Mouse (Mus musculus) brain, embryonic 18.5 days (tissue): ENCODE measurements at regions not wholly inside any gene's neighbourhood (a gene's known extent, or its start where the extent isn't known, plus 50 kb on each side); places are given as distances from the start of the nearest gene placed in this dataset.
A peak's percentile ranks its signal among the peaks of the same experiment; 100 is the strongest.

Experiments
- DNase-seq: peaks from one replicate; pipeline ENCODE4 v3.0.0-alpha.2; 2012; ENCODE audit warnings: low read depth, low spot score

DNA sequence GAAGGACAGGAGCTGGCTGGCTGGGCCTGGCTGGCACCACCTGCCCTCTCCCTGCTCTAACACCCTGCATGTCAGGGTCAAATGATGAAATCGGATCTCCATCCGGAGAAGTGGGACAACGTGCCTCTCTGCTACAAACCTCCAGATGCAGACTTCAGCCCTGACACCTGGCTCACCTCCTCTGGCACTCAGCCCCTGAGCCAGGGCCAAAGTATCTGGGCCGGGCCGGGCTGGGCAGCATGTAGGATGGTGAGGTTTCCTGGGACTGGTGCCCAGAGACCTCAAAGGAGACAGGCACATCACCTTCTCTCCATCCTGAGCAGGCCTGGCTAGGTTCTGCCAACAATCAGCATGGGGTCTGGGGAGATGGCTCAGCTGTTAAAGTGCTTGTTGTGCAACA is 113.5 kb downstream of the Tfcp2l1 start:
- DNase-seq = no peak

DNA sequence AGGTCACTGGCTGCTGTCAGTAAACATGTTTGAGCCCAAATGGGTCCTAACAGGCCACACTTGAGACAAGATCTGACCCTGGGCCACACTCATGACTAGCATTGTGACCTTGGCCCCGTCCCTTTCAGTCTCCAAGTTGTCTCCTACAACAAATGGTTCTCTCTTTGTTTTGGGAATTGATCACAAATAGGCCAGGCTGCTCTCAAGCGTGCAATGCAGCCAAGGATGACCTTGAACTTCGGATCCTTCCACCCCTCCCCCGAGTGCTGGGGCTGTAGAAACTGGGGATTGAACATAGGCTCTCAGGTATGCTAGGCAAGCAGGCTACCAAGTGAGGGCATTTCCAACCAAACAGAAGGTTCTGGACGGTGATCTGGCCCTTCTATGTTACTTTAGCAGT is 120.5 kb downstream of the Tfcp2l1 start:
- no peak for DNase-seq

- DNase-seq = no peak
These were observed 125.1 kb downstream of the Tfcp2l1 start for GRCm38 (mm10) chr1:118752869-118753268.

DNA sequence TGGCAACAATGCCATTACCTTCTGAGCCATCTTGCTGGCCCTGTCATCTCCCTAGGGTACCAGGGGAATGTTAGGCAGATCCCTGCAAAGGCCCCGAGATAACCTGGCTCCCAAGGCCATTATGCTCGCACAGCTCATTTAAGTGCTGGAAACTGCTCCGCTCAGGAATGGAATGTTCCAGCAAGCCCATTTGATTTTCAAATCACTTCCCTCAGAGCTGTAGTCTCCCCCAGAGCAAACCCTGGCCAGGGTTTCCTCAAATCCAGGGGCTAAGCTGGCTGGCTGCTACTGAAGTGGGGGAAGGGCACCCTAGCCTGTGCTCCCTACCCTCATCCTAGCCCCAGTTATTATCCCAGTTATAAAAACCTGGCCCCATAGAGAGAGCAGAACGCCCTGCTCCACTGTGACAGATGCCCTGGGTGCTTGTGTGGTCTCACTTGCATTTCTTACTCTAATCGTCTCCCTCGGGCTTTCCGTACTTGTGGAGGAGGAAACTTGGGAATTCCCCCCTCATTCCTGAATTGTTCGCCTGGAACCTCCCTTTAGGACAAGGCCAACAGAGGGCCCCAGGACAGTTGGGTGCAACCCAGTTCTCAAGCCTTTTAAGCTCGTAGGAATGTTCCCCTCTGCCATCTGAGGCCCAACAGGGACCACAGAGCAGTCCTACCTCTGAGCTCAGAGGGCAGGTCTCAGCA is 128.6 kb downstream of the Tfcp2l1 start:
- DNase-seq = no peak

GRCm38 (mm10) chr1:118757340-118758030 is 129.7 kb downstream of the Tfcp2l1 start:
- DNase-seq = no peak

DNA sequence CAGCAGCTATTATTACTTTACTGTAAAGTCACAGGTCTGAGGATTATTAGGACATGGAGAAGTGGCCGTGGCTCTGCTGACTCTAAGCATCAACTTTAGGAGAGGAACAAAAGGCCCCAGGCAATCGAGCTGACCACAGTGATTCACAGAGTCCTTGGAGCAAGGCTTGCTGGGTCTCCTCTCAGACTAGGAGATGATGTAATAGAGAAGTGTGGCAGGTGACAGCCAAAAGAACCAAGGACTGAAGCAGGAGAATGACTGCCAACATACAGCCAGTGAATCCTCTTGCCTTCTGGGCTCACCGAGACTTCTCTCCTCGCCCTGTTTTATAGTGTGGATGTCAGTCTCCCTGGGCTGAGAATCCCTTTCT is 130.3 kb downstream of the Tfcp2l1 start:
- no peak for DNase-seq

DNA sequence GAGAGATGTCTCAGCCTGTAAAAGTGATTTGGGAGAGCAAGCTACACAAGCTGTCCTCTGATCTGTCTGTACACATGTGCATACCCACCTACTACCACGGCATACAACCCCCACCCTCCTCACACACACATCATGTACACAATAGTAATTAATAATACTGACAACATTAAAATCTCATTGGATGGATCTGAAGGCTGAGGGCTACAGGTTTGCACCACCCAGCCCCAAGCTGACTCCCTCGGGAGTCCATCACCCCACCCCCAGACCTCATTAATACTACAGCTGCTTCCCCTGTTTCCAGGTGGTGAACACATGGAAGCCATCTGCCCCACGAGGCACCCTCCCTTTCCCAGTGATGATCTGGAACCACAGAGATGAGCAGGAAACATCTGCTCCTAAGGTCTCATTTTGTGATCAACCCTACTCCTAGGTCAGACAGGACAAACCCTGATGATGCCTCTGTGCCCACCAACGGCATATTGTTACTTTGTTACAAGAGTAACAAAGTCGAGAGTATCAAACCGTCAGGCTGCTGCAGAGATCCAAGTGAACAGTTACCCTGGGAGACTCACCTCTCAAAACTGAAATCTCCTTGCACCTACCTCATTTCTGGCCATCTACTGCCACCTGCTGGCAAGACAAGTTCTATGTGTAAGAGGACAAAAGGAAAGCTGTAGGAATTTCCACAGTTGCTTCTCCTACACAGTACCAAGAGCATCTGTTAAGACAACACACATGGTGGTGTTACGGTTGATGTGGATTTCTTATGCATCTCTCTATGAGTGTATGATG is 131.6 kb downstream of the Tfcp2l1 start:
- peak; percentile 73 for DNase-seq

- no peak for DNase-seq
These were observed 137.8 kb downstream of the Tfcp2l1 start for GRCm38 (mm10) chr1:118765525-118765924.

- peak; percentile 46 for DNase-seq
These were observed 141.1 kb downstream of the Tfcp2l1 start for GRCm38 (mm10) chr1:118768831-118769230.

- no peak for DNase-seq
These were observed 144.5 kb downstream of the Tfcp2l1 start for GRCm38 (mm10) chr1:118772261-118772660.

- peak; percentile 39 for DNase-seq
These were observed 149.1 kb downstream of the Tfcp2l1 start for GRCm38 (mm10) chr1:118776594-118777441.
